Mouse (Mus musculus) kidney, adult 9 months (tissue): ENCODE results near the gene Ocel1.
"Not testable (repeated sequence)": the region's sequence is repeated elsewhere in the genome, so short reads cannot be mapped to it uniquely, and the experiment has no call there.

Source experiments
- DNase-seq: peaks from one replicate; pipeline ENCODE4 v3.0.0; 2022

Gene Ocel1

GRCm38 (mm10) chr8:71371236-71371848, at the start of gene Ocel1:
Gene Ocel1, plus strand, starts transcription at chr8:71371298.
- DNase-seq, result peak; percentile 99

GRCm38 (mm10) chr8:71322939-71323338, 48.2 kb upstream of the Ocel1 start:
- DNase-seq, result no peak

- DNase-seq, result peak; percentile 56
Observed at GRCm38 (mm10) chr8:71324848-71325247, 46.2 kb upstream of the Ocel1 start.

- not testable (repeated sequence) for DNase-seq
Observed at GRCm38 (mm10) chr8:71337834-71338233, 33.3 kb upstream of the Ocel1 start.

GRCm38 (mm10) chr8:71340625-71341024, 30.5 kb upstream of the Ocel1 start:
- peak; percentile 57 for DNase-seq

- no peak for DNase-seq
Observed at GRCm38 (mm10) chr8:71346581-71346980, 24.5 kb upstream of the Ocel1 start.

GRCm38 (mm10) chr8:71351117-71351516, 20.0 kb upstream of the Ocel1 start:
- DNase-seq, result no peak

GRCm38 (mm10) chr8:71351520-71351919, 19.6 kb upstream of the Ocel1 start:
- DNase-seq, result no peak

- no peak for DNase-seq
Observed at GRCm38 (mm10) chr8:71358026-71358425, 13.1 kb upstream of the Ocel1 start.

- peak; percentile 96 for DNase-seq
Observed at GRCm38 (mm10) chr8:71366771-71367528, 4.1 kb upstream of the Ocel1 start, which contains the start of gene Use1. Gene Use1, plus strand, starts transcription at chr8:71366848.

- DNase-seq, result no peak
Observed at GRCm38 (mm10) chr8:71367529-71368176, 3.4 kb upstream of the Ocel1 start.

GRCm38 (mm10) chr8:71368366-71368765, 2.7 kb upstream of the Ocel1 start:
- no peak for DNase-seq

GRCm38 (mm10) chr8:71369040-71369718, 1.9 kb upstream of the Ocel1 start:
- no peak for DNase-seq

GRCm38 (mm10) chr8:71370711-71371235, 325 bp upstream of the Ocel1 start:
- DNase-seq, result peak; percentile 37

- DNase-seq, result peak; percentile 32
Observed at GRCm38 (mm10) chr8:71372427-71372826, 1.3 kb downstream of the Ocel1 start.

GRCm38 (mm10) chr8:71373000-71373399, 1.9 kb downstream of the Ocel1 start:
- DNase-seq, result peak; percentile 20

GRCm38 (mm10) chr8:71374616-71375206, 3.6 kb downstream of the Ocel1 start:
- DNase-seq, result peak; percentile 69

GRCm38 (mm10) chr8:71375581-71376422, 4.7 kb downstream of the Ocel1 start:
- DNase-seq, result peak; percentile 96

- peak; percentile 56 for DNase-seq
Observed at GRCm38 (mm10) chr8:71376423-71377030, 5.4 kb downstream of the Ocel1 start.

GRCm38 (mm10) chr8:71379008-71379407, 7.9 kb downstream of the Ocel1 start:
- no peak for DNase-seq

- DNase-seq, result peak; percentile 74
Observed at GRCm38 (mm10) chr8:71379512-71380075, 8.5 kb downstream of the Ocel1 start.
